Mouse (Mus musculus): ENCODE results near the gene Rab5c. TPM values are rescaled to one million over a fixed set of nuclear protein-coding genes. Genes with fewer than 3 reads are reported as not detected.

Gene Rab5c
- total and polyA plus RNA-seq, 3 experiments, result 121 to 156 (median 150) TPM

DNA sequence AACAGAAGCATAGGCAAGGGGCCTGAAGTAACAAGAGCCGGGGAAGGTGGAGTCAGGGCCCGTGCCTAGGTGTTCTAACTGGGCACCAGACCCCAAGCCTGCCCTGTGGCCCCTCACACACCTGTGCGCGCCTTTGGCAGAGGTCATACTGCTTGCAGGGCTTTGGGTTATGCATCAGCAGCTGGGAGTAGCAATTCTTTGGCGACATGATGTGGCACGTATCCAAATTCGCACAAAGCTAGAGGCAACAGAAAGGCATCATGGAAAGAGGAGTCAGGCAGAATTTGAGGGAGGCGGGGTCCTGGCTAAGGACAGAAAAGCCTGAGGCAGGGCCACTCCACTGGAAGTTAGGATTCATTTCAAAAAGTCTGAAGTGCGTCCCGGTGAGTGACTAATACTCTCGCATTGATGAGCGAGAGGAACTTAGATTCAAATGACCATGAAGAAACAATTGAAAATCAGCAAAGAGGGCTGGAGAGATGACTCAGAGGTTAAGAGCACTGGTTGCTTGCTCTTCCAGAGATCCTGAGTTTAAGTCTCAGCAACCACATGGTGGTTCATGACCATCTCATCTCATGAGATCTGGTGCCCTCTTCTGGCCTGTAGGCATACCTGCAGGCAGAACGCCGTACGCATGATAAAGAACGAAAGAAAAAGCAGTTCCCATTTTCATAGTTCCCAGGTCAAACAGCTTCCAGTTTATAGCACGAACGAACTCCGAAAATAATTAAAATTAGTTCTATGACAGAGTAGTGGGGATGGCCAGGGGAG lies 35.7 kb downstream of the Rab5c start (continued):
- TF ChIP-seq MAX (IDR thresholded peaks at IDR 0.05; ENCODE audit: low read length), result peak; percentile 93
- TF ChIP-seq NELFE (IDR thresholded peaks at IDR 0.05; ENCODE audit: low read depth, low read length), result no peak; the same call in 1 of the 2 replicates
- TF ChIP-seq MXI1 (IDR thresholded peaks at IDR 0.05; ENCODE audit: low read depth, low read length), result peak; percentile 77
- peak; percentile 78 for TF ChIP-seq ZC3H11A (IDR thresholded peaks at IDR 0.05; ENCODE audit: low read depth, low read length)
- no peak; the same call in 1 of the 2 replicates for TF ChIP-seq TCF12 (IDR thresholded peaks at IDR 0.05; ENCODE audit: low read depth, low read length)
- peak; percentile 95 for TF ChIP-seq RAD21 (IDR thresholded peaks at IDR 0.05; ENCODE audit: low read depth, low read length)
- TF ChIP-seq ZNF384 (IDR thresholded peaks at IDR 0.05; ENCODE audit: low read depth, low read length), result peak; percentile 69; the same call in 1 of the 2 replicates
- 0 out of 2 replicates have a peak, but pooled peaks have one; percentile 16 for TF ChIP-seq ETS1 (conservative IDR thresholded peaks at IDR 0.05; ENCODE audit: low read depth, low read length)
- 0 out of 2 replicates have a peak, but pooled peaks have one; percentile 52 for TF ChIP-seq TBP (conservative IDR thresholded peaks at IDR 0.05; ENCODE audit: low read depth, low read length)
- TF ChIP-seq SIN3A (IDR thresholded peaks at IDR 0.05; ENCODE audit: low read length), result 0 out of 2 replicates have a peak, but pooled peaks have one; percentile 55
- peak; percentile 95 to 98 for TF ChIP-seq CTCF (conservative IDR thresholded peaks at IDR 0.05 in 1 of 2, IDR thresholded peaks at IDR 0.05 in 1 of 2; ENCODE audit: low read depth in 2 of 2, low read length in 2 of 2)

DNA sequence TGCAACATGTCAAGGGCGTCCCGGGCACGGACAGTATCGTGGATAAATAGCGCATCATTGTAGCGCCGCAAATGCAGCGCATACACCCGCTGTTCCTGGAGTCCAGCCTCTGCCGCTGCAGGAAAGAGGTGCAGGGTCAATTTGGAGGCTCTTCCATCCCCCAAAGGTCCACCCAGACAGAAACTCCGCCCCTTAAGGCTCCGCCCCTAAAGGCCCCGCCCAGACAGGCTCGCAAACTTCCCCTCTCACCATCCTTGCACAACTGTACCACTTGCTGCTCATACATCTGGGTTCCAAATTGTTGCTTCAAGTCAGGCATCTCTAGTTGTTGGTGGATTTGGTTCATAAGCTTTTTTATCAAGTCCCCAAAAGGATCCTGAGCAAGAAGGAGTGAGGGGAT lies 36.7 kb downstream of the Rab5c start:
- Histone ChIP-seq H3K27ac (ENCODE audit: insufficient read depth, low read depth) (no peak overlapping the region), H3K9ac (ENCODE audit: insufficient read depth, low read depth) (no peak overlapping the region), H3K79me2 (replicated peaks; ENCODE audit: control insufficient read depth, extremely low read depth, insufficient read depth, poor library complexity, severe bottlenecking) (no peaks in the 10 kb centered on the region), H3K4me2 (ENCODE audit: insufficient read depth, low read depth, poor library complexity, severe bottlenecking) (no peak overlapping the region), H3K4me1 (ENCODE audit: control insufficient read depth in 1 of 2, insufficient read depth in 2 of 2) (peaks cover 22 to 39% of the 10 kb centered on the region in 2 experiments), H3K27me3 (replicated peaks) (no peaks in the 10 kb centered on the region), H3K9me3 (replicated peaks; ENCODE audit: low read length) (no peaks in the 10 kb centered on the region), H3K4me3 (replicated peaks in 1 of 3; ENCODE audit: low read depth in 2 of 3, low read length in 2 of 3, poor library complexity in 1 of 3) (no peak overlapping the region), H3K36me3 (replicated peaks in 1 of 2; ENCODE audit: control insufficient read depth in 1 of 2, insufficient read depth in 1 of 2, low read length in 1 of 2) (peaks cover 20 to 64% of the 10 kb centered on the region in 2 experiments)
- dilution Hi-C loops (cut with MboI; ENCODE audit: extremely low pct_ligation_motif_present, extremely low pct_unique_long_range_greater_than_20kb, low sequenced_read_pairs) (no loop called here), in situ Hi-C loops (cut with MboI; ENCODE audit: low pct_ligation_motif_present, low pct_unique_long_range_greater_than_20kb, low sequenced_read_pairs) (no loop called here)
- DNase-seq (ENCODE audit: extremely low read depth), result peak; percentile 64
- TF ChIP-seq MEF2A (IDR thresholded peaks at IDR 0.05; ENCODE audit: borderline replicate concordance, low read depth, low read length) (no peak), SIN3A (IDR thresholded peaks at IDR 0.05; ENCODE audit: low read length) (no peak), CHD2 (IDR thresholded peaks at IDR 0.05; ENCODE audit: low read length) (no peak), PAX5 (IDR thresholded peaks at IDR 0.05; ENCODE audit: low read length) (no peak), IRF4 (IDR thresholded peaks at IDR 0.05; ENCODE audit: low read depth, low read length) (no peak), CHD1 (IDR thresholded peaks at IDR 0.05; ENCODE audit: low read depth, low read length) (no peak), USF2 (conservative IDR thresholded peaks at IDR 0.05; ENCODE audit: low read depth, low read length) (no peak), TBP (conservative IDR thresholded peaks at IDR 0.05; ENCODE audit: low read depth, low read length) (no peak), CTCF (conservative IDR thresholded peaks at IDR 0.05 in 1 of 2, IDR thresholded peaks at IDR 0.05 in 1 of 2; ENCODE audit: low read depth in 2 of 2, low read length in 2 of 2) (no peak), MAFK (IDR thresholded peaks at IDR 0.05; ENCODE audit: insufficient replicate concordance, low read length) (no peak), RCOR1 (conservative IDR thresholded peaks at IDR 0.05; ENCODE audit: low read depth, low read length) (no peak), JUND (conservative IDR thresholded peaks at IDR 0.05; ENCODE audit: low read depth, low read length) (no peak), MYC (IDR thresholded peaks at IDR 0.05; ENCODE audit: low read depth, low read length) (no peak), ZKSCAN1 (IDR thresholded peaks at IDR 0.05; ENCODE audit: borderline replicate concordance, low read depth, low read length) (no peak), USF1 (IDR thresholded peaks at IDR 0.05; ENCODE audit: low read depth, low read length) (no peak), KAT2A (IDR thresholded peaks at IDR 0.05; ENCODE audit: insufficient replicate concordance, low read length) (no peak), ZMIZ1 (IDR thresholded peaks at IDR 0.05; ENCODE audit: low read depth, low read length) (no peak), ZC3H11A (IDR thresholded peaks at IDR 0.05; ENCODE audit: low read depth, low read length) (no peak), POLR2AphosphoS2 (IDR thresholded peaks at IDR 0.05; ENCODE audit: low read depth, low read length) (no peak), TCF12 (IDR thresholded peaks at IDR 0.05; ENCODE audit: low read depth, low read length) (no peak)
